Mouse (Mus musculus) natural killer cell, adult 2 months (primary cell): ENCODE results near the gene Llgl2.
A peak's percentile ranks its signal among the peaks of the same experiment; 100 is the strongest.

Experiments used
- DNase-seq, 2 experiments: peaks; one replicate each; pipeline ENCODE4 v3.0.0; 2022; ENCODE audit warnings: low spot score in 2 of 2

Gene Llgl2

GRCm38 (mm10) chr11:115876438-115876837, 52.6 kb downstream of the Llgl2 start:
- DNase-seq = no peak

- DNase-seq = no peak
Measured at GRCm38 (mm10) chr11:115877174-115877755, 53.4 kb downstream of the Llgl2 start.

GRCm38 (mm10) chr11:115878071-115878470, 54.2 kb downstream of the Llgl2 start:
- no peak for DNase-seq

- peak in 1 of 2 experiments; percentile 53 for DNase-seq
Measured at GRCm38 (mm10) chr11:115881002-115881401, 57.2 kb downstream of the Llgl2 start.

- no peak for DNase-seq
Measured at GRCm38 (mm10) chr11:115883251-115883650, 59.4 kb downstream of the Llgl2 start.

GRCm38 (mm10) chr11:115884361-115884760, 60.5 kb downstream of the Llgl2 start:
- no peak for DNase-seq

- no peak for DNase-seq
Measured at GRCm38 (mm10) chr11:115885281-115885680, 61.4 kb downstream of the Llgl2 start.

GRCm38 (mm10) chr11:115886446-115886845, 62.6 kb downstream of the Llgl2 start:
- no peak for DNase-seq

- DNase-seq = no peak
Measured at GRCm38 (mm10) chr11:115888020-115888419, 64.2 kb downstream of the Llgl2 start.

- no peak for DNase-seq
Measured at GRCm38 (mm10) chr11:115889159-115889558, 65.3 kb downstream of the Llgl2 start.

GRCm38 (mm10) chr11:115892213-115892612, 68.4 kb downstream of the Llgl2 start:
- DNase-seq = no peak

- DNase-seq = no peak
Measured at GRCm38 (mm10) chr11:115893071-115893470, 69.2 kb downstream of the Llgl2 start.

GRCm38 (mm10) chr11:115894755-115895520, 71.1 kb downstream of the Llgl2 start:
- DNase-seq = no peak

- no peak for DNase-seq
Measured at GRCm38 (mm10) chr11:115898446-115898845, 74.6 kb downstream of the Llgl2 start.

GRCm38 (mm10) chr11:115898886-115899285, 75.0 kb downstream of the Llgl2 start:
- peak; percentile 36 to 63 for DNase-seq

- DNase-seq = no peak
Measured at GRCm38 (mm10) chr11:115899486-115900266, 75.8 kb downstream of the Llgl2 start, which contains the start of gene Smim5. Gene Smim5, plus strand, starts transcription at chr11:115899966.

GRCm38 (mm10) chr11:115900561-115901337, 76.9 kb downstream of the Llgl2 start:
- DNase-seq = no peak

GRCm38 (mm10) chr11:115901338-115902161, 77.7 kb downstream of the Llgl2 start:
- DNase-seq = no peak

- DNase-seq = no peak
Measured at GRCm38 (mm10) chr11:115902177-115902576, 78.3 kb downstream of the Llgl2 start.

- DNase-seq = peak in 1 of 2 experiments; percentile 37
Measured at GRCm38 (mm10) chr11:115902831-115903230, 79.0 kb downstream of the Llgl2 start.
